Mouse (Mus musculus) kidney, adult 2 months (tissue): ENCODE measurements around the gene Ssna1.

Experiments used
- CTCF ChIP-seq: fragments of 200-500 bp; conservative IDR thresholded peaks from 2 replicates; pipeline ENCODE4 v1.5.1; 2011; ENCODE audit warnings: low read depth, mild to moderate bottlenecking, control low read depth, low read length, moderate library complexity, mixed read lengths; ENCODE audit not compliant: insufficient read depth, insufficient read length
- POLR2A ChIP-seq: fragments of 200-500 bp; IDR thresholded peaks from one replicate; pipeline ENCODE4 v1.6.1; 2011; ENCODE audit warnings: low read depth, low read length, control low read depth

DNA sequence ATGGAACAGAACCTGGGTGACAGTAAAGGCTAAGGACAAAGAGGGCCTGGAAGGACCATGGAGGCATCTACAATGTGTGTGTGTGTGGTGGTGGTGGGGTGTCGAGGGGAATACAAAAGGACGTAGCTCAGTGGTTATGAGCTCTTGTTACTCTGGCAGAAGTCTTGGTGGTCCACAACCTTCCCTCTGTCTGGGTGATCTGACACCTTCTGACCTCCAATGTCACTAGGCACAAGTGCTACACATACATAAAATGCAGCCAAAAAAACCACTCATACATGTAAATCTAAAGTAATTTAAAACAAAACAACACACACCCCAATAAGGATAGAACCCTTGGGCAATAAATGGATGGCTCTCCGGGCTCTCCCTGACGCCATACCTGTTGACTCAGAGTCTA is 44.8 kb downstream of the Ssna1 start:
- TF ChIP-seq CTCF: no peak
- no peak for TF ChIP-seq POLR2A
